Mouse (Mus musculus) embryo, embryonic 10.5 days (tissue): ENCODE results near the gene Gtf3a.
A peak's percentile ranks its signal among the peaks of the same experiment; 100 is the strongest.

Source experiments
- DNase-seq: peaks from one replicate; pipeline ENCODE4 v3.0.0-alpha.2; 2015; ENCODE audit warnings: low spot score

The Gtf3a gene

DNA sequence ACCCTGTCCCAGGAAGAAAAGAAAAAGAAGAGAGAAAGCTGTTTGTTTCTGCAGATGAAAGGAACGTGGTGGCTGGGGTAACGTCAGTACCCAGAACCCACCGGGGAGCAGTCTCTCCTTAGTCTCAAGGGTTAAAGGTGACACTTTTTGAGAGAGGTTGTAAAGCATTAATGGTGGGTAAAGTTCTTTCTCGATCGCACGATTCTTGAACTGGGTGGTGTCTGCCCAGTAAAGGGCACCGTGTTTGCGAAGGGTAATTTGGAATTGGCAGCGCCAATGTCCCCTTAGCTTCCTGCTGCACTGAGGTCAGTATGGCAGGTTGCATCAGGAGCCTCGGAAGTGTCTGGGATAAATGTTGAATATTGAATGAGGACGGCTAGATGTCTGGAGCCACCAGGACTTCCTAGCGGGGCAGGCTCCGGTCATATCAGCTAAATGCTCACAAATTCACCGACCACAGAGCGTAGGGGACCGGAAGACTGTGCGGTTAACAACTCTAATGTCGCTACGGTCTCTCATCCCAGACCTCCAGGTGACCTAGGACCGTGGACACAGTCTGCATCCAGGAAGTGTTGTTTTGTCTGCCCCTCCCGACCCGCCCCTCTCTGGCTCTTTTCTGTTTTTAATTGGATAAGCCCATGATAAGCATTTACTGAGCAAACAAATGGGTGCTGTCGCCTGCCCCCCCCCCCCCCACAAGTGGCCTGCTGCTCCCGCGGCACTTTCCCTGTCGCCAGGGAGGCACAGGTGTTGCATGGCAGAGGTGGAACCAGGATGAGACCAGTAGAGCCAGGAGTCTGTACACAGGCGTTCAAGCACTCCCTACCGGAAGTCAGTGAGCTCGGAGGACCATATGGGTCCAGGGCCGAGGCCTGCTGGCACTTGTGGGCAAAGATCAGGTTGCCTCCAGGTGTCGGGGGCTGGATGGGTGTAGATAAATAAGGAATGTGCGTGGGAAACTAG is 10.6 kb upstream of the Gtf3a start:
- DNase-seq, result no peak

DNA sequence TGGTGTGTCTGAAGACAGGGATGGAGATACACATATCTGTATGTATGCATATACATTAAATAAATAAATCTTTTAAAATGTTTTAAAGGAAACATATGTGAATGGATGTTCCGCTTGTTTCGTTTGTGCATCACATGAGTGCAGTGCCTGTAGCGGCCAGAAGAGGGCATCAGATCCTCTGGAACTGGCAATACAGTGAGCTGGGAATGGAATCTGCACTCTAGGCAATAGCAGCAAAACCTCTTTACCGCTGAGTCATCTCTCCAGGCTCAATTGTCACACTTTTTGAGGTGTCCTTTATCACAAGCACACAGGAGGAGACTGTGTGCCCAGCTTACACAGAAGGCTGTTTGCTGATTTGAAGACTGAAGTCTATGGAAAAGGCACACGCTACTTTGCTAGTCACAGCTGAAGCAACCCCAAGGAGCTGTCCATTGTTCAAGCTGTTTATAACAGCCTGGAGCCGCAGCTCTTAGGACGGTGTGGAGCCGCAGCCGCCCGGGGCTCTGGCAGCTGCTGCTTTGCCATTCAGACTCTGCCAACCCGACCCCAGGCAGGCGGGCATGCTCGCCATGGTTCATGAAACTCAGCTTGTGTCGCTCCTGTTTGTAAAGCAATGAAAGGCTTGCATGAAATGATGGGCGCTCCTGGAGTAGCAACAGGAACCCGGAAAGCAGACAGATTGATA is 9.2 kb upstream of the Gtf3a start:
- no peak for DNase-seq

DNA sequence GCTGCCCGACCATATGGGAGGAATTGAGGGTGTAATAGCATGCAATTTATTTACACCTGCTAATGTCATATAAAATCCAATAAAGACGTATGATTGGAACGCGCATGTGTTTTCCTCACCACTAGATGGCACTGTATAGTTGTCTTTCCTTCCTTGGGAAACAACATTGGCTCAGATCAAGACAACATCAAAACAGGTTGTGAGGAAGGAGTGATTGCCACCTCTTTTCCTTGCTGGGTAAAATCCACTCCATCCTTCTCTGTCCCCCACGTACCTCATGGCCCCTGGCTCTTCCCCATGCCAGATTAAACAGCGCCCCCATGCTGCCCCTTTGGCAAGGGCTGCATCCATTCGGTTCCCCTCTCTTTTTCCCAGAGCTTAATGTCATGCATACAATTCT is 8.2 kb upstream of the Gtf3a start:
- peak; percentile 79 for DNase-seq

DNA sequence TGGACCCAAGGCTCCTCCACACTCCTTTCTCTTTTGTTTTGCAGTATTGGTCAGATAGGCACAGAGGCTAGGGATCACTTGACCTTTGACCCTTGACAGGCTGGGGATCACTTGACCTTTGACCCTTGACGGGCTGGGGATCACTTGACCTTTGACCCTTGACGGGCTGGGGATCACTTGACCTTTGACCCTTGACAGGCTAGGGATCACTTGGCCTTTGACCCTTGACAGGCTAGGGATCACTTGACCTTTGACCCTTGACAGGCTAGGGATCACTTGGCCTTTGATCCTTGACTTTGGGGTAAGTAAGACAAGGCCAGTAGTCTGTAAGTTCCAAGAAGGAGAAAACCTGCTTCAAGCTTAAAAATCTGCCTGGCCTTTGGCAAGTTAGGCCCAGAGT is 6.5 kb upstream of the Gtf3a start:
- DNase-seq, result peak; percentile 28

DNA sequence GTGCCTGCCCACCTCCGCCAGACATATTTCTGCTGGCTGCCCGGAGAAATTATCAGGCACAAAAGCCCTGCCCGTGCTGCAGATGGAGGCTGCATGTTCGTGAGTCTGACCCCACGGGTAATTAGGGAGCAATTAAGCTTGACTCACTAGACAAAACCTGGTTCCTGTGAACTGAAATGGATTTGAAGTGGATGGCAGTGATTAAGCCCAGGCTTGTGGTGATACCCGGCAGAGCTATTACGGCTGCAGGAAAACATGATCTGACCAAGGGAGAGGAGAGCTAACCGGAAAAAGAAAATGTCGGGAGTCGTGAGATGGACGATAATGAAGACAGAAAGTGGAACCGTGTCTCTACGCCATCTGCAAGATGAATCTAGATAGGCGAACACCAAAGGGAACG is 5.5 kb upstream of the Gtf3a start:
- no peak for DNase-seq

DNA sequence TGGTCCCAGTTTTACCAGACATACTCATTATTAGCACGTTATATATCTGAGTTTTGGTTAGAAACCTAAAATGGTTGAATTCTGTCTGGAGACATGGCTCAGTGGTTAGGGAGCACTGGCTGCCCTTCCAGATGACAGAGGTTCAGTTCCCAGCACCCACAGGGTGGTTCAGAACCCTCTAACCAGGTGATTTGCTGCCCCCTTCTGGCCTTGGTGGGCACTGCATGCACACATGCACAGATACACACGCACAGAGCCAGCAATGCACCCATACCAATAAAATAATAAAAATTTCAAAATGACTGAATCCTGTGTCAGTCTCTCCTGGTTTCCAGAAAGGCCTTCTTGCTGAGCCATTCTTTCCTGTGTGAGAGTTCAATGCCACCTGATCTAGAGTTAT is 3.9 kb upstream of the Gtf3a start:
- DNase-seq, result no peak

DNA sequence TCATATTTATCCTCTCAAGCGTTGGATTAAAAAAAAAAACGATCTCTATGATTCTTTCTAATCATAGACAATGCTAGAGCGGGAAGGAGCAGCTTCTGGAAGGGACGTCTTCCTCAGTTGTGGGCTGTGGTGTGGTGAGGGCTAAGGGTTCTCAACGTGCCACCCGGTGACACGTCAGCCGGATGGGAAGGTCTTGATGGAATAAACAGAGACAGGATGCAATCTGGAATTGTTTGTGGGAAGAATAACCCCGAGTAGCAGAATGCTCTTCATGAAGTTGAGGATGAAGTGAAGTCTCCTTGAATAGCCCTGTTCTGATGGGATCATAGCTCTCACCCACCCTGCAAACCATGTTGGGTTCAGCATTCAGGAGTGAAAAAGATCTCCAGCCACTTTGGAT is 1.8 kb upstream of the Gtf3a start:
- no peak for DNase-seq

DNA sequence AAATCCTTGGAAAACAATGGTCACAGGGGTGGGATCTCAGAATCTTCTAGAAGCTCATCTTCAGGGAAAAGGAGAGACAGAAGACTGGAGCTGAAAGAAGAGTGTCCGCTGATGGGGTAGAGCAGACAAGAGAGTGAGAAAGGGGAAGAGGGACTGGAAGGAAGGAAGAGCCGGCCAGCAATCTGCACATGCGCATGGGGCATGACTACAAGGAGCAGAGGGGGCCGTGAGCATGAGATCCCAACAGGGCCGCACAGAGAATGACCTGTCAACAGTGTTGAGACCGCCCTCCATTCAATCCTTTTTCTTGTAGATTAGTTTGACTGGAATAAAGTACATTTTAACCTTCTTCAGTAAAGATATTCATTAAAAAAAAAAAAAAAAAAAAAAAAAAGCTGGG is 960 bp upstream of the Gtf3a start:
- DNase-seq, result no peak

DNA sequence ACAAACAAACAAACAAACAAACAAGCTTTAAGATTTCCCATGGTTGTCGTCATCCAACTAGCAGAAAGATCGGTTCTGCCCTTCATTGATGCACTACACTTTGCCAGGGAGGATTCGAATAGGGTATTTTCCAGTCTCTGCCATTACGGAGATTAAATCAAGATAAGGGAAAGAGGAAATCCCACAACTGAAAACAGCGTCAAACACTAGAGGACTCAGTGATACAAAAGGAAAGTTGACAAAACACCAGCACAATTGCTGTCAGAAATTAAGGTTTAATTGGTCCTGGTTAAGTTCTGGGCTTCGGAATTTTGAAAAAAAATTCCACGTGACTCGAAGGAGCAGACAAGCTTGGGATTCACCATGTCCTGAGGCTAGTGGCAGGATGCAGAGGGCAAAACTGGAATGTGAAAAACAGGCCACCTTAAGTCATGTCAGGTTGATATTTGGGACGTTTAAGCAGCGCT is 383 bp upstream of the Gtf3a start:
- no peak for DNase-seq

DNA sequence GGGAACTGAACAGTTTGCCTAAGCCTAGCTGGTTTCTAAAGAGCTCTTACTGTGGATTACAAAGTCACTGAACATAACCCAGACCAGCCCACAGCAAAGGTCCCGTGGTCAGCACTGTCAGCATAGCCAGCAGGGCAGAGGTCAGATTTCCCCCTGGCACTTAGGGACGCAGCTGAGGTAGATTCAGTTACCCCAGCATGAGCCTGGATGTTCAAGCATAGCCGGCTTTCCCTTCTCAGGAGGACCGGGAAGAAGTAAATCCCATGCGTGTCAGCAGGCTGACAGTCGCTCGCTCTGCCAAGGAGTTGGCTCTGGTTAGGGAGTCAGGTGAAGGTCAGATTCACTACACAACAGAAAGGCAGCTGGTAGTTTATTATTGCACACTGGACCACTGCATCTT is 6.1 kb downstream of the Gtf3a start:
- DNase-seq, result no peak

DNA sequence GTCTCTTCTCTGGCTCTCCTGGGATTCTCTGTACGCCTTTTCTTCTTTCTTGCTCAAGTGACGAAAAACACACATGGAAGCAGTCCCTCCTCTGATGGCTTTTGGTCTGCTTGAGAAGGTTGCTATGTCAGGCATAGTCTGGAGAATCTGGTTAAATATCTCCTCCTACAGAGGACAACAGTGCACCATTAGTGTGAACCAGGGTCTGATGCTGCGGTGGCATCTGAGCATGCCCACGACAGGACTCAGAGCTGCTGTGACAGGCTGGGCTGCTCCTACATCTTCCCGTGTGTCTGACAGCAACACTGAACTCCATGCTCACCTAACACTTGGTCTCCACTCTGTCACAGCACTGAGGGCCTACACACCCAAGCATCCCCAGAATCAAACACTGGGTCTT is 7.2 kb downstream of the Gtf3a start:
- DNase-seq, result no peak

DNA sequence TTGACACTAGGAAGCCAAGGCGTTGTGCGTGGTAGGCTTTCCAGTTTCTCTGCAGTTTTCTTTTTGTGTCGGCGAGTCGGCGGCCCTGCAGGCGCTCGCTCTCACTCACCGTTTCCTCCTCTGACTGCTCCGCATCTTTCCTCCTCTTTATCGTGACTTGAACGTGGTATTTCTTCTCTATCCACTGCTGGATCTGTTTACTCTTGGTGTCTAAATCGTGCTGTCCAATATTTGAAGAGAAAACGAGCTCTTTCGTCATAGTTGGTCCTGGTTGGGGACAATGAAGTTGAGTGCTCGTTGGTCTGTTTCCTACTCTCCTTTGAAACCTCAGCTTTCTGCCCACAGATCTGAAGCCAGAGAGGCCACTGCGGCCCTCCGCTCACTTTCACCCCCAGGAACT is 8.2 kb downstream of the Gtf3a start:
- DNase-seq, result no peak

DNA sequence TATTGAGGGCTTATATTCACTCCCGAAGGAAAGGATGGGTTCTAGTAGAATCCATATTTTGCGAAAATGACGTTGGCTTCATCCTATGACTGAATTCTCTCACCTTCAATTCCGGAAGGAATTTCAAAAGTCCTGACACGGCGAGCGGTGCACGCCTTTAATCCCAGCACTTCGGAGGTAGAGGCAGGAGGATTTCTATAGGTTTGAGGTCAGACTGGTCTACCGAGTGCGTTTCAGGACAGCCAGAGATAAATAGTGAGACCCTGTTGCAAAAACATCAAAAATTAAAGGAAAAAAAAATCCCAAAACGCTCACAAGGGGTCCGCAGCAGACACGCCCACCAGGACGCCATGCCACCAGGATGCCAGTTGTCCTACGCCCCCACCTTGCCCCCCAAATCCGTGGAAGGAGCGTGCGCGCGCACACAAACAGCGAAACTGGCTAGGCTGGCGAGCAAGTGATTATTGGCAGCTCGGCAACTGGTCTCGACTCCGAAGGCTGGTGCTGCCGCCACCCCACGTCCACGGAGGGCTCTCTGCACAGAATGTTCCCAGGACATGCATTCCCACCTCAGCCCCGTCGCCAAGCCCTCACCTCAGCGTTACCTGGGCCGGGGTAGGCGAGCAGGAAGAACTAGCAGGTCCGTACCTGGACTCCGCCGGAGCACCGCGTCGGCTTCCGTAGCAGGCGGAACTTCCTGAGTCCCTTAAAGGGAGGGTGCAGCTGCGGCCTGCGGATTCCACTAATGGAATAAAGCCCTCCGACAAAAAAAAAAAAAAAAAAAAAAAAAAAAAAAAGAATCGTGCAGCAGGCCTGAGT is 14.9 kb downstream of the Gtf3a start, which contains the start of gene Mtif3:
Gene Mtif3, minus strand, starts transcription at position 683 of the 819 bp plus-strand sequence.
- peak; percentile 90 for DNase-seq

DNA sequence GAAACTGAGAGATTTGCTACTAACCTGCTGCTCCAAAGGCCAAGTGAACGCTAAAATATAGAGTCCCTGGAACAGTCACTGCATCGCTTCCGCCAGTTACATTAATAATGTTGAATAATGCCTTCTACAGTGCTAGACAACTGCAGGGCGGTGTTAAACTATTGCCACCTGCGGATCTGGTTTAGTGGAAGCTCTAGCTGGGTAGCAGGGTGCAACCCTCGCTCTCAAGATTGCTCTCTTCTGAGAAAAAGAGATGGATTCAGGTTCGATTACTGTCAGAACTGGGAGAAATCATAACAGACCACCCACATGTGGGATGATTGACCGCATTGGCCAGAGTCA is 15.5 kb downstream of the Gtf3a start:
- DNase-seq, result no peak

DNA sequence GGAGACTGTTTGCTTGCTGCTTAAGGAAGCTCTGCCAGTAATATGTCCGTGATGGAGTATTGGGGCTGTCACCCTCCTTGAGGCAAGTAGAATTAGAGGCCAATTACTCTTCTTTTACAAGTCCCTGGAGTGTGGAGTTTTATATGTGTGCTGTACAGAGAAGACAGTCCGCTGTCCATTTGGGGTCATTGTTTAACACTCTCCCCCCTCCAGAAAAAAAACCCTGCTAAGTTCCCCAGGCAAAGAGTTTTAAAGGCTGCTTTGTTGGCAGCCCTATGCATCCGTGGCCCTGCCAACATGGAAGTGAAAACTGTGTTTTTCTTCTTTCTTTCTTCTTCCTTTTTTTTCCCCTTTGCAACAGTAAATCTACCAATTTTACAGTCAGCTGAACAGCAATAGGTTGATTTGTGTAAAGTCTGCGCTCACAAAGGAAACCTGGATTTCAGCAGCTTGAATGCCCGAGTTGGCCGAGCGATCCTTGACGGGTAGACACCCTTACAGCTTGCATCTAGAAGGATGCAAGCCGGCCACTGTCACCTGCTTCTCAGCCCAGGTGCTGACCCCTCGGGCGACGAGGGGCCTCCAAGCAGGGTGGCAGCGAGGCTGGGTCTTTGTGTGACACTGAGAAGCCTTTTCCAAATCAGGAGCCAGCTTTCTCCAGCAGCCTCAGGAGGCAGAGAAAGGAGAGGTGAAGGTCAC is 20.4 kb downstream of the Gtf3a start:
- peak; percentile 50 for DNase-seq

DNA sequence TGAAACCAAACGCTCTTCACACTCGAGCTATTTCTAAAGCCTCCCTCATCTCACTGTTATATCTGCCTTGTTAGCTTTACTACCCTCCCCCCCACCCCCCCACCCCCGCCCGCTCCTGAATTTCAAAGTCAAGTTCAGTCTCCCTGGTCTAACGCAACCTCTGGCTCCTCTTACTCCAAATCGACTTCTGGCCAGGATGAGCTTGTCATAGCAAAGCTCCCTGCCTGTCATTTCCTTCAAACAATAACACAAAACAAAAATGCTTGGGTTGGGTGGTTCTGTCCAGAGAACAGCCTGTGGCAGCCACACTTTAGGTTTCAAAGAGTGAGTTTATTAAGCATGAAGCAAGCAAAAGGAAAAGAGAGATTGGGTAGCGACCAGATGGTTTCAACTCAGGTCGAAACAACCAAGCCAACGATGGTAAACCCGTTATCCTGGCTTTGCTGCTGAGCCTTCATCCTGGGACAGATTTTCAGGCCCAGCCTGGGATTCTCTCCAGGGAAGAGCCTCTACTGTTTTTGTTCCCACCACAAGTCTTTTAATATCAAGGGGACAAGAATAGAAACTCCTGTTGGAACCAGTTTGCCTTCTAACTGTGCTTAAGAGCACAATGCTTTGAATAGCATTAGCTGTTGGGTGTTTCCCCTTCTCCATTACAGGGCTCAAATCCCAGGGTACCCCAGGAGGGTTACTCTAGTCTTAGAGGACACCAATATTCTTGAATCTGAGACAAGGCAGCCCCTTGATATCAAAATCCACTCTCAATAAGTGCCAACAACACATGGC is 23.5 kb downstream of the Gtf3a start:
- DNase-seq, result no peak

DNA sequence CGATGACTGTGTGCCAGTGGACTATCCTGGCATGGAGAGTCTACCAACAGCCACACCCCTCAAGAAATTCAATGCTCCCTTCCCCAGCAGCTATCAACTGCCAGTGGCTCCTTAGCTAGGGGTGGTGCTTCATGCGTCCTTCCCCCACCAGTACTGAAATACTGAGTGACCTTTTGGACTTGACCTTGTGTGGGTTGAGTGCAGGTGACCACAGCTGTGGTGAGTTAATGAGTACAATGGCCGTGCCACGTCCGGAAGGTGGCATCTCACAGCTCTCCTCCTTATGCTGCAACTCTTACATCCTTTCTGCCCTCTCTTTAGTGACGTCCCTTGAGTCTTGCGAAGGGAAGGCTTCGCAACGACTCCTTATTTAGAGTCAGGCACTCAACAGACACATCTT is 24.9 kb downstream of the Gtf3a start:
- no peak for DNase-seq

DNA sequence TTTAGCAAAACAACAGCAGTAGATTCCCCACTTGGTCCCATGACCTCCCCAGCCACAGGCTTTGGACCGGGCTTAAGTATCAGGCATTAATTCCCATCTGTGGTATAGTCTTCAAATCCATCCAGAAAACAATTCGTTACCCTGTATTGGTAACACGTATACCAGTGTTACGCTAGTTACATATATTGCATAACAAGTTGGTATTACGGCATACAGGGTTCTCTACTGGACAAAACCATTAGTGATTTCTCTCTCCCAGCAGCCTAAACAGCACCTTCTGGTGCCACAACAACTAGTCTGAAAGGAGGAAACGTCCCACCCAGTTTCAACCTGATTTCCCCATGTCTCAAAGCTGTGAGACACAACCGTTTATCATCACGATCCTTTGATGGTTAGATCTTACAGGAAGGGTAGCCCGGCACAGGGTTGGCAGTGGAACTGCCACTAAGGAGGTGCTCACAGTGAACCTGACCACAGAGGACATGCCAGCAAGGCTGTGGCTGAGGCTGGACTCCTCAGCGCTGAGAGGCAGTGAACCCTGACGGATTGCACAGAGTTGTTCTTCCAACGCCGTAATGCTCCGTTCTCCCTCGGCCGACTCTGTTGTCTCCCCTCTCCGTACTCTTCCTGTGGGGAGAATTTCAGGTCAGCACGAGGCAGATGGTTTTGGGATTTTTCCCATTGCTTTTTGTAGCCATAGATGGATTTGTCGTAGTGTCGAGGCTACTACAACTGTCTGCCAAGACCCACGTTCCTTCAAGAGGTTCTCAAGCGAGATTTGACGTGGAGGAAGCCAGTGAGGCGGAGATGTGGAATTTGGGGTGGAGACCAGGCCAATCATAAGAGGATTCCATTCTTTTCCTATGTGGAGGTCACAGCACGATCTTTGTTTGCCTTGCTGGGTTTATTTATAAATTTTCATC is 25.7 kb downstream of the Gtf3a start:
- no peak for DNase-seq

DNA sequence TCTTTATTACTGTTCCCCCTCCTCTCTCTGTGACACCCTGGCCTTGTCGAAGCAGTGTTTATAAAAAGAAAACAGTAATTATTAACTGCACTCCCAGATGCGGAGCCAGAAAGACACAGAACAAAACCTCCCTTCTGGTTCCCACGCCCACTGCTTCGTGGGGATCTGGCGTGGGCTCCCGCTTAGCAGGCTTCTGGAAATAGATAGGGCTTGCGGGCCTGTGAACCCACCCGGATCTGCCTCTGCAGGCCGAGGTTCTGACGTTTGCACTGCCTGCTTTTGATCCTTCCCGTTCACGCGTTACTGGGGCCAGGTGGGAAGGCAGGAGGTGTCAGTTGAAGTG is 26.3 kb downstream of the Gtf3a start:
- DNase-seq, result no peak

DNA sequence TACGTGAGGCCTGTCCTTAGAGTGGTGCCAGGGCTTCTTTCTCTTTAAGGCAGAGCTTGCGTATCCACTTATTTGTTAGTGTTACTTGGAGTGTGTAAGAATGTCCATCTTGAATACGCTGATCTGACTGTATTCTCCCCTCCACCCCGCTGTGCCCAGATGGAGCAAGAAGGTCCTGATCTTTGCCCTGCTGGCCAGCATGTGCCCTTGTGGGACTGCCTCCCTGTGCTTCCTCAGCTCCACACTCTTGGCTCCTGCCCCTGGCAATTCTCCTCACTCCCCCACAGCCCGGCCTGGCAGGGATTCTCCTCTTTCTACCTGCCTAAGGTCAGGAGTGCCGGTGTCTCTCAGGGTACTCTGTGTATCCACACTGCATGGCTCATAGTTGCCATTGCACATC is 32.9 kb downstream of the Gtf3a start:
- DNase-seq, result no peak
